In genomic region chr2:29324456-29324855, GRCm38 (mm10) we compare ENCODE assay signal across 17 mouse cellular contexts. TPM values are rescaled to one million over a fixed set of nuclear protein-coding genes. Genes with fewer than 3 reads are reported as not detected.
DNase-seq lines count a peak whose midpoint lies in the region; ATAC-seq and TF ChIP-seq lines count a peak whose summit lies in the region.
"Had no signal": no experiment of that assay in that cellular context is flagged by ENCODE, and none has a peak within 500 bp of the region (broad histone marks: within the 10 kb centered on the region; RNA-seq: fewer than 3 reads in every experiment).

No protein-coding gene starts in this region.

- WGBS in embryonic facial prominence, embryonic 14.5 days = 78% methylated on average over 2 of the region's 2 CpGs
- 92% methylated on average over 2 of the region's 2 CpGs for WGBS in embryonic facial prominence, embryonic 10.5 days
- WGBS in lung, embryonic 14.5 days = 56% methylated on average over 2 of the region's 2 CpGs
- WGBS in lung, adult 2 months = 63% methylated on average over 2 of the region's 2 CpGs
- 88% methylated on average over 2 of the region's 2 CpGs for WGBS in hindbrain, embryonic 16.5 days

- TF ChIP-seq CTCF in lung, embryonic 14.5 days (IDR thresholded peaks at IDR 0.05; ENCODE audit: low read depth) = no peak
- no peak for TF ChIP-seq CTCF in lung, adult 2 months (IDR thresholded peaks at IDR 0.05; ENCODE audit: insufficient read depth, low read length)

- no peaks in the 10 kb centered on the region for H3K9me3 ChIP-seq in embryonic facial prominence, embryonic 14.5 days (ENCODE audit: control insufficient read depth, low read length)
- H3K9me3 ChIP-seq in embryonic facial prominence, embryonic 10.5 days = no peaks in the 10 kb centered on the region
- H3K9me3 ChIP-seq in lung, embryonic 14.5 days (ENCODE audit: low read depth, low read length) = no peaks in the 10 kb centered on the region
- no peaks in the 10 kb centered on the region for H3K9me3 ChIP-seq in hindbrain, embryonic 16.5 days (ENCODE audit: control insufficient read depth, low read length)
- H3K9me3 ChIP-seq: limb, embryonic 15.5 days; midbrain, embryonic 13.5 days; stomach, embryonic 15.5 days had no signal

- no peak overlapping the region for H3K4me2 ChIP-seq in embryonic facial prominence, embryonic 14.5 days (ENCODE audit: low read depth, low read length)
- H3K4me2 ChIP-seq in lung, embryonic 14.5 days = no peak overlapping the region
- no peak overlapping the region for H3K4me2 ChIP-seq in hindbrain, embryonic 16.5 days (ENCODE audit: low read length)
- H3K4me2 ChIP-seq: limb, embryonic 15.5 days; midbrain, embryonic 13.5 days; stomach, embryonic 15.5 days had no signal

- no peak for TF ChIP-seq POLR2A in lung, adult 2 months (IDR thresholded peaks at IDR 0.05; ENCODE audit: borderline replicate concordance, extremely low read depth, low read depth, low read length)

- intact Hi-C loops in left cerebral cortex, postnatal 4 days (cut with DNase I) = no loop called here

- no peaks in the 10 kb centered on the region for H3K36me3 ChIP-seq in embryonic facial prominence, embryonic 14.5 days (ENCODE audit: control insufficient read depth, insufficient read depth, low read length)
- no peaks in the 10 kb centered on the region for H3K36me3 ChIP-seq in embryonic facial prominence, embryonic 10.5 days (replicated peaks)
- H3K36me3 ChIP-seq in lung, embryonic 14.5 days (ENCODE audit: insufficient read depth) = no peaks in the 10 kb centered on the region
- H3K36me3 ChIP-seq in hindbrain, embryonic 16.5 days (ENCODE audit: control insufficient read depth, insufficient read depth, low read length) = no peaks in the 10 kb centered on the region
- H3K36me3 ChIP-seq: limb, embryonic 15.5 days; midbrain, embryonic 13.5 days; stomach, embryonic 15.5 days had no signal

- no peaks in the 10 kb centered on the region for H3K4me1 ChIP-seq in embryonic facial prominence, embryonic 14.5 days (ENCODE audit: control insufficient read depth, insufficient read depth, low read length)
- H3K4me1 ChIP-seq in embryonic facial prominence, embryonic 10.5 days = no peaks in the 10 kb centered on the region
- H3K4me1 ChIP-seq in lung, embryonic 14.5 days (ENCODE audit: insufficient read depth) = no peaks in the 10 kb centered on the region
- no peaks in the 10 kb centered on the region for H3K4me1 ChIP-seq in lung, adult 2 months (ENCODE audit: control insufficient read depth, insufficient read depth, low read length)
- peaks cover 3% of the 10 kb centered on the region; the same call in 1 of the 2 replicates for H3K4me1 ChIP-seq in hindbrain, embryonic 16.5 days (ENCODE audit: control insufficient read depth, insufficient read depth, low read depth, low read length)
- H3K4me1 ChIP-seq: limb, embryonic 15.5 days; stomach, embryonic 15.5 days had no signal

- no peak overlapping the region for H3K4me3 ChIP-seq in embryonic facial prominence, embryonic 14.5 days (ENCODE audit: low read depth, low read length)
- H3K4me3 ChIP-seq in embryonic facial prominence, embryonic 10.5 days = no peak overlapping the region
- H3K4me3 ChIP-seq in lung, embryonic 14.5 days (ENCODE audit: low read depth, low read length) = no peak overlapping the region
- H3K4me3 ChIP-seq in lung, adult 2 months (replicated peaks; ENCODE audit: extremely low read depth, low read depth, low read length) = no peak overlapping the region
- H3K4me3 ChIP-seq in hindbrain, embryonic 16.5 days (ENCODE audit: low read length) = no peak overlapping the region
- H3K4me3 ChIP-seq: limb, embryonic 15.5 days; midbrain, embryonic 13.5 days; stomach, embryonic 15.5 days had no signal

- H3K9ac ChIP-seq in embryonic facial prominence, embryonic 14.5 days (ENCODE audit: low read depth, low read length) = no peak overlapping the region
- H3K9ac ChIP-seq in lung, embryonic 14.5 days = no peak overlapping the region
- no peak overlapping the region for H3K9ac ChIP-seq in hindbrain, embryonic 16.5 days (ENCODE audit: low read depth, low read length)
- H3K9ac ChIP-seq: limb, embryonic 15.5 days; midbrain, embryonic 13.5 days; stomach, embryonic 15.5 days had no signal

- no peak overlapping the region for H3K27ac ChIP-seq in embryonic facial prominence, embryonic 14.5 days (replicated peaks; ENCODE audit: low read depth, low read length)
- no peak overlapping the region for H3K27ac ChIP-seq in embryonic facial prominence, embryonic 10.5 days (replicated peaks)
- H3K27ac ChIP-seq in lung, embryonic 14.5 days (ENCODE audit: low read depth) = no peak overlapping the region
- H3K27ac ChIP-seq in hindbrain, embryonic 16.5 days (ENCODE audit: low read depth, low read length) = no peak overlapping the region
- H3K27ac ChIP-seq: kidney, postnatal 0 days; limb, embryonic 15.5 days; midbrain, embryonic 13.5 days; stomach, embryonic 15.5 days had no signal

- no peaks in the 10 kb centered on the region for H3K27me3 ChIP-seq in embryonic facial prominence, embryonic 14.5 days (replicated peaks; ENCODE audit: control insufficient read depth, insufficient read depth, low read length)
- no peaks in the 10 kb centered on the region for H3K27me3 ChIP-seq in embryonic facial prominence, embryonic 10.5 days (replicated peaks; ENCODE audit: low read depth, poor library complexity, severe bottlenecking)
- no peaks in the 10 kb centered on the region for H3K27me3 ChIP-seq in lung, embryonic 14.5 days (ENCODE audit: insufficient read depth, low read length)
- H3K27me3 ChIP-seq in hindbrain, embryonic 16.5 days (replicated peaks; ENCODE audit: control insufficient read depth, insufficient read depth, low read length) = no peaks in the 10 kb centered on the region
- H3K27me3 ChIP-seq: limb, embryonic 15.5 days; midbrain, embryonic 13.5 days; stomach, embryonic 15.5 days had no signal

- no peak for ATAC-seq in embryonic facial prominence, embryonic 14.5 days (ENCODE audit: low read depth)
- no peak for ATAC-seq in lung, embryonic 14.5 days (ENCODE audit: insufficient read depth)
- ATAC-seq in megakaryocyte progenitor cell, adult 5-6 weeks (replicated peaks; ENCODE audit: poor library complexity) = peak; percentile 37; the same call in 1 of the 2 replicates
- no peak for ATAC-seq in hindbrain, embryonic 16.5 days
- ATAC-seq: midbrain, embryonic 13.5 days had no signal

- peak; percentile 2 for DNase-seq in embryonic facial prominence, embryonic 14.5 days (ENCODE audit: low spot score)
- no peak for DNase-seq in embryonic facial prominence, embryonic 10.5 days (ENCODE audit: low spot score)
- peak; percentile 20 for DNase-seq in lung, embryonic 14.5 days
- DNase-seq in lung, adult 2 months = no peak
- peak; percentile 56 for DNase-seq in Muller cell, postnatal 12 days (ENCODE audit: inconsistent ontology term)
- no peak for DNase-seq in left cerebral cortex, postnatal 4 days
- DNase-seq: adrenal gland, postnatal 25 days; B cell, adult 2 months; cerebellum, postnatal 36 days; right cerebral cortex, adult 18-20 months; spleen, adult 18-20 months had no signal

RNA-seq across cellular contexts. Expression of gene Med27, which starts 22.2 kb away (rescaled TPM):
- polyA plus RNA-seq in embryonic facial prominence, embryonic 14.5 days (2014; fragmentation: Nextera tagmentation; extraction: Ambion mirVana) = 50.1 and 50.9 TPM in 2 replicates
- polyA plus RNA-seq in embryonic facial prominence, embryonic 10.5 days (2016; fragmentation: Nextera tagmentation; extraction: Ambion mirVana) = 57.3 and 57.9 TPM in 2 replicates
- polyA plus RNA-seq in lung, embryonic 14.5 days (2014; fragmentation: Nextera tagmentation; extraction: Ambion mirVana) = 48.8 and 53.0 TPM in 2 replicates
- polyA plus RNA-seq in lung, adult 2 months (2012; rRNA removed) = 38.6 and 38.7 TPM in 2 replicates
- total RNA-seq in megakaryocyte progenitor cell, adult 5-6 weeks (2015) = 35.1 and 40.7 TPM in 2 replicates
- total RNA-seq in megakaryocyte progenitor cell, adult 5-6 weeks (2017) = 15.5 and 22.0 TPM in 2 replicates
- total RNA-seq in left cerebral cortex, postnatal 4 days (2021) = 10 to 100 TPM; 40.6 to 44.1 TPM
- 60.2 and 63.3 TPM in 2 replicates for polyA plus RNA-seq in hindbrain, embryonic 16.5 days (2015; fragmentation: Nextera tagmentation; extraction: Ambion mirVana)

Comparison
In these comparisons a context has a peak if more than half of its experiments do, and no peak if none do; other contexts are left out.
1. DNase-seq: peak in embryonic facial prominence, embryonic 14.5 days (single experiment), lung, embryonic 14.5 days (single experiment) and Muller cell, postnatal 12 days (single experiment); none in embryonic facial prominence, embryonic 10.5 days (single experiment), lung, adult 2 months (single experiment) and left cerebral cortex, postnatal 4 days (single experiment).